ENCODE assay signal across 17 mouse cellular contexts in the genomic region with DNA sequence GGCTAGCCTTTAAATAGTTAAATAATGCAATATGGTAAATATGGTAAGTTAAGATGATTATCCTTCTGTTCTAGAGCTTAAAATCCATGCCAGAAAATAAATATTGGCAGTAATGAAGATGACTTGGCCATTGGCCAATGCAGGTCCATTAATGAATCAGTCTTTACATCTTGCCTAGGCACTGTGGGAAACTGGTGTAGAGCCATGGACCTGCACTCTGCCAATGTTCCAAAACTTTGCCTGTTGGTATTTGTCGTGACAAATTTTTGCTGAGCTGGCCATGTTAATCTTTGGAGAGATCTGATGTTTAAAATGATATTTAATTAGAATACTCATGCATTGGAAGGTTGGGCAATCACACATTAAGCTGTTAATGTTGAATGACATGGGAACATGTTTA.
"Had no signal": no experiment of that assay in that cellular context is flagged by ENCODE, and none has a peak within 500 bp of the region (broad histone marks: within the 10 kb centered on the region; RNA-seq: fewer than 3 reads in every experiment).

No protein-coding gene starts in this region.

- H3K9ac ChIP-seq: lung, embryonic 15.5 days; midbrain, embryonic 13.5 days; midbrain, embryonic 15.5 days; neural tube, embryonic 12.5 days; stomach, embryonic 15.5 days had no signal

- H3K4me1 ChIP-seq: lung, embryonic 15.5 days; midbrain, embryonic 13.5 days; neural tube, embryonic 12.5 days; stomach, embryonic 15.5 days had no signal

- H3K4me3 ChIP-seq: lung, embryonic 15.5 days; megakaryocyte, embryonic 14.5 days; midbrain, embryonic 13.5 days; midbrain, embryonic 15.5 days; neural tube, embryonic 12.5 days; stomach, embryonic 15.5 days had no signal

- H3K4me2 ChIP-seq: lung, embryonic 15.5 days; midbrain, embryonic 11.5 days; midbrain, embryonic 13.5 days; midbrain, embryonic 15.5 days; neural tube, embryonic 12.5 days; stomach, embryonic 15.5 days had no signal

- H3K27ac ChIP-seq: lung, embryonic 15.5 days; macrophage; midbrain, embryonic 13.5 days; midbrain, embryonic 15.5 days; neural tube, embryonic 12.5 days; stomach, embryonic 15.5 days; stomach, postnatal 0 days had no signal

- DNase-seq: lung, adult 2 months; lung, postnatal 14 days; lung, postnatal 36 days; right cerebral cortex, postnatal 14 days; thymus, adult 2 months; thymus, postnatal 25 days; thymus, postnatal 4 days had no signal

- H3K27me3 ChIP-seq: lung, embryonic 15.5 days; megakaryocyte, embryonic 14.5 days; midbrain, embryonic 13.5 days; midbrain, embryonic 15.5 days; neural tube, embryonic 12.5 days; stomach, embryonic 15.5 days had no signal

- H3K36me3 ChIP-seq: lung, embryonic 15.5 days; midbrain, embryonic 13.5 days; midbrain, embryonic 15.5 days; neural tube, embryonic 12.5 days; stomach, embryonic 15.5 days had no signal

- ATAC-seq: lung, postnatal 0 days; midbrain, embryonic 13.5 days; midbrain, embryonic 15.5 days had no signal

- H3K9me3 ChIP-seq: lung, embryonic 15.5 days; megakaryocyte, embryonic 14.5 days; midbrain, embryonic 13.5 days; midbrain, embryonic 15.5 days; neural tube, embryonic 12.5 days; stomach, embryonic 15.5 days had no signal
